Mouse (Mus musculus) gastrocnemius, adult 8-10 months (tissue): Measurements from ENCODE around the gene Chka. TPM values are rescaled to one million over a fixed set of nuclear protein-coding genes. Genes with fewer than 3 reads are reported as not detected.
A peak's percentile ranks its signal among the peaks of the same experiment; 100 is the strongest.

Experiments used
- DNase-seq, 2 experiments: peaks; one replicate each; pipeline ENCODE4 v3.0.0; 2022; ENCODE audit warnings: low spot score in 2 of 2
- total RNA-seq, 4 experiments: library from RNA; stranded (reverse); gene quantifications; 2 replicates each; pipeline ENCODE4 v1.2.4; 2022

Gene Chka
- total RNA-seq, 4 experiments from 2014 or later = 0.97 to 1.6 (median 1.2) TPM

DNA sequence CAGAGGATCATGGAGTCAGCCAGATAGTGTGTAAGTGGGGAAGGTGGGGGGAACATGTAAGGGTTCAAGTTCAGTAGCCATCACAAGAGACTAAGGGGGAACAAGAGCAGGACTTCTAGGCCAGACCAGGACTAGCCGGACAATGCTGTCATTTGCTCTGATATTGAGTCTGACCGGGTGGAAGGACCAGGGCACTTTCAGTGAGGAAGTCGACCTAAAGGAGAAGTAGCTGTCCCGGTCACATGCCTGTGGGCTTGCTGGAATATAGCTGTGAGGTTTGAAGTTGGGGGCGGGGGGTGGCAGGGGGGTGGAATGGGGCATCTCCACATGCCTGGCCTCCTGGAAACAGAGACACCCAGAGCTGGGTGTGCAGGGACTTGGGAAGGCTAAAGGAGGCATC is 63.0 kb downstream of the Chka start:
- DNase-seq = no peak

DNA sequence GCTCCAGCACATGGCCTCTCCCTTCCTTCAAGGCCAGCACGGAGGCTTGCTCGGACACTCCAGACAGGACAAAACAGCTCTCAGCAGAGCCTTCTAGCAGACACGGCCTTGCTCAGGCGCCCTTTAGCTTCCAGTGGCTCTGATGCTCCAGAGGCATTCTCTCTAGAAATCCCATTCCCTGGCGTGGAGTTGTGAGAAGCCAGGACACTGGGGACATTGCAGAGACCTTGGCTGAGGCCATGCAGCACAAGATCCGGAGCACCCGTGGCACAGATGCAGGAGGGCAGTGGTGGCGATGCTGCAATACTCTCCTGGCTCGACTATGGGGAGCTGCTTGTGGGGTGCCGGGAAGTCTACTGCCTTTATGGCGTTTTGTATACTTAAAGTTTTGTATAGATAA is 65.2 kb downstream of the Chka start:
- DNase-seq = no peak

DNA sequence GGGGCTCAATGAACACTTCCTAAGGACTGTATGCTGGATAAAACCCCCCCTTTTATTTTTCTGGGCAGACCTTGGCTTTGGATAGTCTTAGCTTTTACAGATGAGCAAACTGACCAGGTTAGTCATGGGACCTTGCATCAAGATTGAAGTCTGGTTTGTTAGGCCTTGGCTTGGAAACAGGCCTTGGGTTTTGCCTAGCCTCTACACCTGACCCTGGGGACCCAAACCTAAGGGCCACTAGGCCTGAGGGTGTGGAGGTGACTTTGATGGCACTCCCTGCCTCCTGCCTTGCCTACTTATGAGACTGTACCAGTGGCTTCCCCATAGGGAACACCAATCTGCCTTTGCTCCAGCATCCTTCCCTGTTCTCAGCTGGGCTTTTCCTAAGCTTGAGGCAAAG is 68.4 kb downstream of the Chka start:
- no peak for DNase-seq

DNA sequence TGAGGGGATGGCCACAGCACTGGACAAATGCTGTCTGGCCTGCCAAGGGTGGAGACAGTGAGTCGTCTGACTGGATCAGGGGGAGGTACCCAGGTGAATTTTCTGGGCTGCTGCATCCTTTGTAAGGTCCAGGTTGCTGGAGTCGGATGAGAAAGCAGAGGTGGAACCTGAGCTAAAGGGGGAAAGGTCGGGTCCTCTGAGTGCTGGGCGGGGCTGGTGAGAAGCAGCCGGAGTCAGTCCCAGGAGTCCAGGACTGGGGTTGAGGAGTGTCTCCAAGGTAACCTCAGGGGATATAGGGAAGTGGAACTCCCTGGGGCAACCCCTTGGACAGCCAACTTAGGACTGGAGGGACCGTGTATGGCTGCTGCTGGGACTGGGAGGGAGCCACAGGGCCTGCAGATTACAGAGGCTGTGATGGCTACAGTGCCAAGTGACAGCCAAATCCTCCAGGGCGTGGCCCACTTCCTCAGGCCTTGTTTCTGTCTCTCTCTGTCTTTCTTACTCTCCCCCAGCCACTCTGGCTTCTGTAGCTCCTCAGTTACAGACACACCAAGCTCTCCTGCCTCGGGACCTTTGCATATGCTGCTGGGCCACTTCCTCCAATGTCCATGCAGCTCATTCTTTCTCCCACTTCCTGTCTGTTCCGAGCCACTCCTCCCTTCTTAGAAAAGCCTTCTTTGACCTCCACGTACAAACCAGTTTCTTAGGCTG is 71.2 kb downstream of the Chka start:
- no peak for DNase-seq

DNA sequence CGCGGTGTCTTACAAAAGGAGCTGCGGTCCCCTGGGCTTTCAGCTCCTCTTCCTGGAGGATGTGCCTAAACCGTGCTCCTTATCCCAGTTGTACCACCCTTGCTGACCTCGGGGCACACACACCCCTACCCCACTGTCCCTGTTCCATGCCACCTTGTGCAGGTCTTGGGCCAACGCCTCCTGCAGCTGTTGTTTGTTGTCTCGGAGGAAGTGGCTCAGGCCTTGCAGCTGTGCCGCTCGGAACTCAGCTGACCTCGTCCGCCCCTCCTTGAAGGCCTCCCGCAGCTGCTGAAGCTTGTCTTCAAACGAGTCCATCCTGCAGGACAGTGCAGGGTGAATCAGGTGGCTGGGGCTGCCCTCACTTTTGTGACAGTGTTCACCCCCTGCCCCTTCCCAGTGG is 72.0 kb downstream of the Chka start:
- DNase-seq = no peak

DNA sequence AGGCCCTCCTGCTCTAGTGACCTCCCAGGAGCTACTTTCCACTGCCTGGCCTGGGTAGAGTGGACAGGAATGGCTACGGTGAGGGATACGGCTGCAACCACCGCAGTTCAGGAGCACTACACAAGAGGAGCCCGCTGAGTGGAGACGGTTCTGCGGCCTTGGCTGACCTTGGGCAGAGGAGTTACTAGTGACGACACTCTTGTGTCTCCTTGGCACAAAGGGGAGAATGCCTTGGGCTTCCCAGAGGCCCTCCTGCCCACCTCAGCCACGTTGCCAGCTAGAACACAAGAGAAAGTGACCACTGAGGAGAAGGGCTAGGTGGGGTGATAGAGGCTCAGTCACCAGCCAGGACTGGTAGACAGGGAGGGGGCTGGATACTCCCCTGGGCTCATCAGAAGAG is 72.6 kb downstream of the Chka start:
- DNase-seq = no peak

DNA sequence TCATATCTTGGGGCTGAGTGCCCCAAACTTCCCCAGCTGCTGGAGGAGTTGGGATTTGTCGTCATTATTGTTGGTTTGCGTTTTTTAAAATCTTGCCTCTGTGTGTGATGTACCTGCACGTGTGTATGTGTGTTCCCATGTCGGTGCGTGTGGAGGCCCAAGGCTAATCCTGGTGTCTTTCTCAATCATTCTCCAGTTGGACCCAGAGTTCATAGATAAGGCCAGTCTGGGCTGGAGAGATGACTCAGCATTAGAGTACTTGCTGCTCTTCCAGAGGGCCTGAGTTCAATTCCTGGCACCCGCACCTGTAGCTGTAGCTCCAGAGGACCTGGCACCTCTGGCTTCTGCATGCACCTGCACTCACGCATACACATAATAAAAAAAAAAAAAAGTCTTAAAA is 73.3 kb downstream of the Chka start:
- no peak for DNase-seq

DNA sequence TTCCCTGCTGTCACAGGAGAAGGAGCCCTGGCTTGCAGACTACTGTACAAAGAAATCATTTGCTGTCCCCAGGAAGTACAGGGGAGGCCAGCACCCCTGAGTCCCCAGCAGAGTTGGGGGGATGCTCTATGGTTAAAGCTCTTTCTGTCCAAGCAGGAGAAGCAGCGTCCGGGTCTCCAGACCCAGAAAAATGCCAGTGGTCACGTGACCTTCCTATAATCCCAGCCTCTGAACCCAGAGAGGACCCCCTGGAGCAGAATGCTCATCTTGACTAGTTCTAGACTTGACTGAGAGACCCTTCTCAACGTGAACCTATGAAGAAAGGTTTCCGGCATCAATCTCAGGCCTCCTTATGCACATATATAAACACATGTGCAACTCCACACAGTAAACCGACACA is 74.3 kb downstream of the Chka start:
- no peak for DNase-seq

DNA sequence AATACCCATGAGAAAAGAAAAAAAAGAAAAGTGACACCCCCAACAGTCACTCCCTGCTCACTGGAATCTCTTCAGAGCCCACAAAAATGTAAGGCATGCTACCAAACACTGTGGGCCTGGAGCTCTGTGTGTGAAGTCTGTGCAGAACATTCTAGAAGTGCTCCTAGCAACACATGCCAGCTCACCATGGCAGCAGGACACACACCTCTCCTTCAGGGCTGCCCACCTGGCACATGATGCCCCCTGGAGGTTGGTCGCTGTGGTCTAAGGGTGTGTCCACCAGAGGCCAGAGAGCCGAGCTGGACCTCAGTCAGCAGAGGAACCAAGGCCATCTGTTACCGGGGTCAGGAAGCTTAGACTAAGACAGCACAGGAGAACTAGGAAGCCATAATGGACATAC is 74.7 kb downstream of the Chka start:
- no peak for DNase-seq

DNA sequence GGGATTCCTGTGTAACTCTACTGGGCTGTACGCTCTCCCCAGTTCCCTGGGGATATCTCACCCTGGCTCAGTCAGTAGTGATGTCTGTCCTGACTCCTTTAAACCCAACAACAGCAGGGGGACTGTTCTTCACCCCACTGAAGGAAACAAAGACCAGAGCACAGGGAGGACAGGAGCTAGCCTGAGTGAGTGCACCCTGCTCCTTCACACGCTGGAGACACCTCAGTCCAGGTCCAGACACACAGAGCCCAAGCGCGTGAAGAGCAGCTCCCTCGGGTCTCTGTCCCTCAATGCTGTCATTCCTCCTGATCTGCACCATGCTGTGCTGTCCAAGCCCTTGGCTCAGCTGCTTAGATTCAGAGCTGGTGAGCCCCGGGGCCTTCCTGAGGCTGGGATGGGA is 75.1 kb downstream of the Chka start:
- no peak for DNase-seq

DNA sequence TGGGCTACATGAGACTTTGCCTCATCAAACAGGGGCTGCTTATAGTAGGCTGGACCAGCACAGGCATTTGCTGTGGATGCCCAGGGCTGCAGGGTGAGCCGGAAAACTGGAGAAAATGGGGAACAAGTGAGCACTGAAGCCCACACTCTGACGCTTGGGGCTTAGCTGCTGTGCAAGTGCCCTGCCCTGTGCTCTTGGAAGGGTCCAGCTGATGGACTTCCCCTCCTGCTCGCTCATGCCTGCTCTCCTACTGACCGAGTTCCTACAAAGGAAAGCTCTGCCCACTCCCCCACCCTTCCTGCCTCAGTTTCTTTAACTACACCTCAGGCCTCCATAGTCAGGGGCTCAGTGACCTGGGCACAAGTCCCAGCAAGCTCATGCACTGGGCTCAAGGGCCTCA is 76.4 kb downstream of the Chka start:
- no peak for DNase-seq

DNA sequence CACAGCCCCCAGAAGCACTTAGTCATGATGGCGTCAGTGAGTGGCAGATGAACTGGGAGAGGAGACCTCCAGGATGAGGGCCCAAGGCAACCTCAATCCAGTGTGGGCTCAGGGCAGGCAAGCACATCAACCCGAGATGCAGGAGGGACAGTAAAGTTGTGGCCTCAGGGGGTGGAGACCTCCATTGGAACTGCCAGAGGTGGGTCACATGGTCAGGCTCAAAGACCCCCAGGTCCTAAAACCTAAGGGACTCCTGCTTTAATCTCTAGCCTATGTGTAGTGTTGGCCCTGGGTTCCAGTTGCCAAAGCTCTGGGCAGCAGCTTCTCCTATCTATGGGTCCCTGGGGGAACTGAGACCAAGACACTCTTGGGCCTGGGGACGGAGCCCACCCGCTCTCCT is 77.2 kb downstream of the Chka start:
- DNase-seq = no peak

DNA sequence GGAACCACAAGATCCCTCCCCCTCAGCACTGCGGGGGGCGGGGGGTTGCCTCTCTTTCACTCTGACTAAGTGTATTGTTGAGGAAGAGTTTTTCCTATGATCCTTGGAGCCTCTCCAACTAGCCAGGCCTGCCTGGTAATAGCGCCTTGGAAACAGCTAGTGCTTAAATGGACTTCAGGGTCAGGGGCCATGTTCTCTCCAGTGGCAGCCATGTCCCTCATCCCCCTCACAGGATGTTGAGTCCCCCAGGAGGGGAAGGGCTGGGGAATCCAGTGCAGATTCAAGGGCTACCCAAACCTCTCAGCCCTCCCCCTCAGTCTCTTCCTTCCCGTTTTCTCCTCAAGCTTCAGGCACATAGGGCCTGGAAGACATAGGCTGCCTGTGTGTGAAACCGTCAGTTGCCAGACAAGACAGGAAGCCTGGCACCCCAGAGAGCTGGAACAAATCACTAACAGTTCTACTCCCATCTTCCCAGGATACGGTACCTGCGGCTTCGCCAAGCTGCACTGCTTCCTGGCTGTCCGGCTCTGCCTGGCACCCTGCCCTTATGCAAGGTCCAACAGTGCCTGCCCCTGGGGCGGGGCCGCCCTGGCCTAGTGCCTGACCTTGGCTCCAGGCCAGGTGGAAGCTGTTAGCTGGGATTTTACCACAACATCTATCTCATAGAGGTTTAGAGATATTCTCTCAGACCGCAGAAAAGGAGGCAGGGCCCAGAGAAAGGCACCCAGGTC is 77.8 kb downstream of the Chka start, which contains the start of gene Aldh3b1:
Gene Aldh3b1, minus strand, starts transcription at position 598 of the 731 bp plus-strand sequence.
- DNase-seq = peak; percentile 85 to 89

DNA sequence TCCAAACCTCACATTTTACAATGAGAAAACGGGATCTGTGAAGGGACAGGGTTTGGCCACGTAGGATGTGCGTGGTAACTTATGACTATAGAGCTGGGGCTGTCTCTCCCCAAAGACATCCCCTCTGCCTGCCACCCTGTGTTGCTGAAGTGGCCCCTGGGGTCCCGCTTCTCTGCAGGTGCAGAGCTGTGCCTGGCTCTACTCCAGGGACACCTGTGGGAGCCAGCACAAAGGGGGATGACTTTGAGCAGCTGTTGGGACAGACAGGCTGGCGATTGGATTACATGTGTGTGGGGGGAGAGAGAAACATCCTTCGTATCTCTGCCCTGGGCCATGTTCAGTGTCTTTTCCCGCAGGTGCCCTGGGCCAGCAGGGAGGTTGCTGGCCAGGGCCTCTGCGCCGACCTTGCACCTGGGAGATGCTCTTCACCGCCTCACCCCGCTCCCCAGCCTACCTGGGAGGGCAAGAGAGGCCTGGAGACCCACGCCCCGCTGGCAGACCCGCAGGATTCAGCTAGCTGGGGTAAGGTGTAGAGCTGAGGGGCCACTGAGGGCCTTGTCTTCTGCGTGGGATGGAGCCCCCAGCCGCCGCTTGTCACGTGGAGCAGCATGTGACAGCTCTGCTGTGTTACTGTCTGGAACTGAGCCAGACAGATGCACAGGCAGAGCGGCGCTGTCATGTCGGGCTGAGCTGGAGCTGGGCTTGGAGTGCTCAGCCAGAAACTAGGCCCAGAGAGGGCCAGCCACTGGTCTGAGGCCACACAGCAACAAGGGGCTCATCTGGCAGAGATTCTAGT is 78.9 kb downstream of the Chka start:
- DNase-seq = no peak

DNA sequence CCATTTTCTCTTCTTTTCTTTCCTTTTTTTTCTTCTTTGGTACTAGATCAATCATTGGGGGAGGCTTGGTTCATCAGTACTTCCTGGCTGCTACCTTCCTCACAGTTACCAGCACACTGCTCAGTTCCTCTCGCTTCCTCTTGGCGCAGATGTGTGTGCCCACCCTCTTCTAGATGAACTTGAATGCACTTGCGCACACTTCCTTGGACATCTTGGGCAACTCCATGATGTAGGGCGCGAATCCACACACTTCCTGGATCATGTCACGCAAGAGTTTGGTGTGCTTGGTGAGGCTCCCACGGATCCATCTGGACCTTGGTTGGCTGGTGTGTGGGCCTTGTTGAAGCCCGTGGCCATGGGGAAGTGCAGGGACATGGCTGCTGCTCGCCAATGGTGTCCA is 80.1 kb downstream of the Chka start:
- DNase-seq = no peak

DNA sequence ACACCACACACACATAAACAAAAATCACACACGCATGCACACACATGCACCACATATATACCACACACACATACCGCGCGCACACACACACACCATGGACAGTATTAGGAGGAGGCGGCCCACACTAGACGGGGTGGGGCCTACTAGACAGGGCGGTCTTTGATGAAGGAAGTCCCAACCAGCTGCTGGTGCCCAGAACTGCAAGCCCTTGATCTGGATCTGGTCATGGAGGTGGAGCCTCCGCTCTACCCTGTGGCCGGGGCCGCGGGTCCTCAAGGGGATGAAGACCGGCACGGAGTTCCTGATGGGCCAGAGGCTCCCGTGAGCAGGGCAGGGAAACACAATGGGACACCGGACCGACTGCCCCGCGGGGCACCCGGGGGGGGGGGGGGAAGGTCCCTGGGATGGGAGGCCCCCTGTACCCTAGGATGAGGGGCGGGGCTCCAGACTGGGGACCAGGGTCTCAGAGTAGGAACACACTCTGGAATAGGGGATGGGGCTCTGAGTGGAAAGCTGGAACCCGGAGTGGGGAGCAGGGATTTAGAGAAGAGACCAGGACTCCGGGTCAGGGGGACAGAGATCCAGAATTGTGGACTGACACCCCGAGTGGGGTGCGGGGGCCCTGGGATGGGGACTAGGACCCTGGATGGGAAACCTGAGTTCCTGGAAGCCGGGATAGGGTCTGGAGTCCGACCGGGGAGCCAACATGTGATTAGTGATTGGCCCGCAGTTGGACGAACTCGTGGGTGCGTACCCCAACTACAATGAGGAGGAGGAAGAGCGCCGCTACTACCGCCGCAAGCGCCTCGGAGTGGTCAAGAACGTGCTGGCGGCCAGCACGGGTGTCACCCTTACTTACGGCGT is 83.7 kb downstream of the Chka start, which contains the start of gene Unc93b1:
Gene Unc93b1, plus strand, starts transcription at position 155 of the 864 bp plus-strand sequence.
- peak in 1 of 2 experiments; percentile 64 for DNase-seq

DNA sequence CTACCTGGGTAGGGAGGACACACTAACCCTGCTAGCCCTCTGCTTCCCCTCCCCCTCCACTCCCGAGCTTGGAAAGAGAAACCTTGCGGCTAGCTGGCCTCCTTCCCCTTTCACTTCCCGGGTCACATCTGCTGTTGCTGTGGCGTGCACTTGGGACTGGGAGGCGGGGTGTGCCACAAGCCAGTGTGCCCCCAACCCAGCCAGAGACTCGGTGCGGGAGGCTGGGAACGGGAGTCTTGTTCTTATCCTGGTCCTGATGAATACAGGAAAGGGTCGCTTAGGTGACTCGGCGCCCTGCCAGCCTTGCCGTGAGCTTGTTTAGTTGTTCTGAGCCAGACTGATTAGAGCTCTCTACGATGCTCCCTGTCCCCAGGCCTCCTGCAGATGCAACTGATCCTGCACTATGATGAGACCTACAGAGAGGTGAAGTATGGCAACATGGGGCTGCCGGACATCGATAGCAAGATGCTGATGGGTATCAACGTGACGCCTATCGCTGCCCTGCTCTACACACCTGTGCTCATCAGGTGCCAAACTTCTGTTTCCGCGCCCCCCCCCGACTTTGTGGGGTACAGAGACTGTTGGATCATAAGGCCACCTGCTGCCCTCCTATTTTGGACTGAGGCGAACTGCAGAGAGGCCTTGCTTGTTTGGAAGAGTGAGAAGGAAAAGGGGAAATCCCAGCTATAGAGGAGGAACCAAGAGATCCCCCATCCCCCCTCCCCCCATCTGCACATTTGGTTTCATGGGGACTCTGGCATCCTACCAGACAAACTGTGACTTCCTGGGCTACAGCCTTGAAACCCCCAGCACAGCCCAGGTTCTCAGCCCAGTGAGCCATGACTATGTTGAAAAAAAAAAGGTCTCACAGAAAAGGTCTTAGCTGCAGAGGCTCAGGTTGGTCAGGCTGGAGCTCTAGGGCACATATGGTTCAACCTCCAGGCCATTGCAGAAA is 84.6 kb downstream of the Chka start:
- DNase-seq = peak in 1 of 2 experiments; percentile 45

DNA sequence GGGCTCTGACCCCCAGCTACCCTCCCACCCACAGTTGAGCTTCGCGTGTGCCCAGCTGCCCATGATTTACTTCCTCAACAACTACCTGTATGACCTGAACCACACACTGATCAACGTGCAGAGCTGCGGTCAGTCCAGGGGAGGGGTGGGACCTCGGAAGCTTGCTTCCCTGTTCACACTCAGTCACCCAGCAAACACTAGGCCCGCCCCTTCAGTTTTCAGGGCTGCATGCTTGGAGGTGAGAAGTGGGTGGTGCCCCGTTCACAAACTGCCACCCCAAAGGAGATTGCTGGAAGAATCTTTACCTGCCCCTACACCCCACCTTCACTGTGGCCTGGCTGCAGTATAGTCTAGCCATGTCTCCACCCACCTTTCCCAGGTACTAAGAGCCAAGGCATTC is 90.7 kb downstream of the Chka start:
- DNase-seq = no peak

DNA sequence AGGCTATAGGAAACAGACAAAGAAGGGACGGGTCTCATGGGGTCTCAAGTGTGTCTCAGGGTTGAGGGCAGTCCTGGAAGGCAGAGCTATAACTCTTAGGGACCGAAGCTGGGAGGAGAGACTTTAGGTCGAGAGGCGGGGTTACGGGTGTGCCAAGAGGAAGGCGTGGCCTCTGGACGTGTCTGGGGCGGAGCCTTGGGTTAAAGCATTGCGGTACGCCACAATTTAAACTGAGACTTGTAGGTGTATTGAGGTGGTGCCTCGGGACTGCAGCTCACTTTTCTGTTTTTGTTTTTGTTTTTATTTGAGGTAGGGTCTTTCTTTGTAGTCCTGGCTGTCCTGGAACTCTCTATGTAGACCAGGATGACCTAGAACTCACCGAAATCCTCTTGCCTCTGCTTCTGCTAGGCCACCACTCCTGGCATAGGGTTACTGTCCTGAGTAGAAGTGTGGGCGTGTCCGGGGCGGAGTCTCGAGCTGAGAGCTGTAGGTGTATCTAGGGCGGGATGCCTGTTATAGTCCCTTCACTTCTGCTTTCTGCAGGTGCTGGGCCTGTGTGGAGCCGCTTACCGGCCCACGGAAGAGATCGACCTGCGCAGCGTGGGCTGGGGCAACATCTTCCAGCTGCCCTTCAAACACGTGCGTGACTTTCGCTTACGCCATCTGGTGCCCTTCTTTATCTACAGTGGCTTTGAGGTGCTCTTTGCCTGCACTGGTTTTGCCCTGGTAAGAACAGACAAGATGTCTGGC is 91.6 kb downstream of the Chka start:
- no peak for DNase-seq
